Mouse (Mus musculus) c-Kit-positive CD71-positive TER-119-positive erythroid progenitor cells, embryonic 14.5 days (primary cell): ENCODE measurements around the gene Tnfaip8l3.

Source experiments
- DNase-seq: peaks from one replicate; pipeline ENCODE4 v3.0.0-alpha.2; 2013; ENCODE audit warnings: low spot score

Gene Tnfaip8l3

GRCm38 (mm10) chr9:53990921-53991320 is 77.3 kb downstream of the Tnfaip8l3 start:
- peak; percentile 37 for DNase-seq

DNA sequence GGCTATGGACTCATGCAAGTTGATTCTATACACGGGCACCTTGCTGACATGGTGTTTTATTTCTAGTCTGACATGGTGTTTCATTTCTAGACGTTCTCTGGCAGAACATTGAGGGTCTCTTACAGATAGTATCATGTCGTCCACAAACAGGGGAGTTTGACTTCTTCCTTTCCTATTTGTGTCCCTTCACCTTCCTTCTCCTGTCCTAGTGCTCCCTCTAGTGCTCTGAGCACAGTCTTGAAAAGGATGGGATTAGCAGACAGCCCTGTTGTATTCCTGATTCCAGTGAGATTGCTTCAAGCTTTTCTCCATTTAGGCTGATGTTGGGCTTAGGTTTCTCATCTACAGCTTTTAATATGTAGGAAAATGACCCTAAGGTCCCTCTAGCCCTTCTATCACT is 81.2 kb downstream of the Tnfaip8l3 start:
- DNase-seq = no peak

GRCm38 (mm10) chr9:53984868-53985267 is 83.3 kb downstream of the Tnfaip8l3 start:
- no peak for DNase-seq

DNA sequence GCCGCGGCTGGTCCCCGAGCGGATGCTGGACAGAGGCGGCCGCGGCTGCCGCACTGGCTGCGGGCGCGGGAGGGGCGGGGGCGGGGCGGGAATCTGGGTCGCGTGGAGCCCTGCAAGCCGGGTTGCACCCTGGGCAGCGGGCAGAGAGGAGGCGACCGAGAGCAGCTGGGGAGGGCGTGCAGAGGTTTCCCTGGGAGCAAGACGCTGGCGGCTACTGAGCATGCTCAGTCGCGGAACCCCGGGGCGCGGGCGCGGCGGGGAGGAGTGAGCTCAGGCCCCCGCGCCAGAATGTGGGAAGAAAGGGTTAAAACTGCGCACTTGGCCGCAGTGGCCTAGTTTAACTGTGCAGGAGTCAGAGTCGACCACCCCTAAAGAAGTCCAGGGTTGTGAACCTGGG is 93.1 kb downstream of the Tnfaip8l3 start, which contains the start of gene Elmod1:
Gene Elmod1 (minus strand): TSS at position 180 of the 397 bp plus-strand sequence.
- DNase-seq = no peak

- no peak for DNase-seq
Measured at GRCm38 (mm10) chr9:53974328-53975121, 93.7 kb downstream of the Tnfaip8l3 start.

DNA sequence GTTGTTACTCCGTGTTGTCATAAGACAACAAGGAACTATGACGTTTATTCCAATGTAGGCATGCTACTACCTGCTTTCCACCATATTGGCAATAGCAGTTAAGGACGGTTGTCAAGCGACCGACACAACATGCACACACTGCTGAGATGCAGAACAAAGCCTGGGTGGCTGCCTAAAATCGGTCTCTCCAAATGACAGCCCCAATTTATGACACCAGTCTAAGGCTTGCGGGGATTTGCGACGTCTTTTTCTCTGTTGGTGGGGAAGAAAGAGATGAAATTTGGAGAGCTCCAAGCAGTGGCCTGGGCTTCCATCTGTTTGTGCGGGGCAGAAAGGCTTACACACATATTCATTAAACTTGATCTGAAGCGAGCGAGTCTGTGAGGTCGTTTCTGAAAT is 94.3 kb downstream of the Tnfaip8l3 start:
- DNase-seq = no peak
